In genomic region chr9:114729911-114730805, GRCm38 (mm10) we compare ENCODE assay signal across 8 mouse cellular contexts. TPM values are rescaled to one million over a fixed set of nuclear protein-coding genes. Genes with fewer than 3 reads are reported as not detected.
DNase-seq lines count a peak whose midpoint lies in the region; ATAC-seq lines count a peak whose summit lies in the region.

No protein-coding gene starts in this region.

- no peaks in the 10 kb centered on the region for H3K9me3 ChIP-seq in embryonic facial prominence, embryonic 14.5 days (ENCODE audit: control insufficient read depth, low read length)
- no peaks in the 10 kb centered on the region for H3K9me3 ChIP-seq in limb, embryonic 12.5 days
- no peaks in the 10 kb centered on the region for H3K9me3 ChIP-seq in neural tube, embryonic 14.5 days (ENCODE audit: control insufficient read depth, low read length)

- peak overlapping the region; percentile 93 for H3K4me3 ChIP-seq in embryonic facial prominence, embryonic 14.5 days (ENCODE audit: low read depth, low read length)
- peak overlapping the region; percentile 86 for H3K4me3 ChIP-seq in limb, embryonic 12.5 days (replicated peaks)
- peak overlapping the region; percentile 62 for H3K4me3 ChIP-seq in neural tube, embryonic 14.5 days (ENCODE audit: low read depth, low read length)

- ATAC-seq in embryonic facial prominence, embryonic 14.5 days (ENCODE audit: low read depth) = peak; percentile 3; the same call in 1 of the 2 replicates
- no peak for ATAC-seq in limb, embryonic 12.5 days (ENCODE audit: insufficient number of reproducible peaks, insufficient read depth, low FRiP score, low TSS enrichment, low read depth)
- ATAC-seq in neural tube, embryonic 14.5 days (ENCODE audit: low read depth) = no peak

- peak; percentile 23 for DNase-seq in cerebellum, adult 9-10 months
- DNase-seq in cerebellum, adult 8-10 months = no peak
- peak; percentile 66 for DNase-seq in 416B (ENCODE audit: low read depth)
- peak; percentile 25 for DNase-seq in embryonic facial prominence, embryonic 14.5 days (ENCODE audit: low spot score)
- no peak for DNase-seq in yolk sac, embryonic 10.5 days (ENCODE audit: low spot score)
- DNase-seq in layer of hippocampus, postnatal 10 days (ENCODE audit: low spot score in 2 of 2) = no peak

- peak overlapping the region; percentile 48; the same call in 1 of the 2 replicates for H3K9ac ChIP-seq in embryonic facial prominence, embryonic 14.5 days (ENCODE audit: low read depth, low read length)
- H3K9ac ChIP-seq in limb, embryonic 12.5 days (replicated peaks) = no peak overlapping the region
- no peak overlapping the region for H3K9ac ChIP-seq in neural tube, embryonic 14.5 days (replicated peaks; ENCODE audit: low read depth, low read length)

- no peak overlapping the region for H3K27ac ChIP-seq in embryonic facial prominence, embryonic 14.5 days (replicated peaks; ENCODE audit: low read depth, low read length)
- H3K27ac ChIP-seq in limb, embryonic 12.5 days = no peak overlapping the region
- no peak overlapping the region for H3K27ac ChIP-seq in neural tube, embryonic 14.5 days (ENCODE audit: low read depth, low read length)

- peak overlapping the region; percentile 70 for H3K4me2 ChIP-seq in embryonic facial prominence, embryonic 14.5 days (ENCODE audit: low read depth, low read length)
- H3K4me2 ChIP-seq in limb, embryonic 12.5 days = peak overlapping the region; percentile 74
- H3K4me2 ChIP-seq in neural tube, embryonic 14.5 days (ENCODE audit: low read depth, low read length) = no peak overlapping the region; the same call in 1 of the 2 replicates

- peaks cover 5% of the 10 kb centered on the region; the same call in 1 of the 2 replicates for H3K36me3 ChIP-seq in embryonic facial prominence, embryonic 14.5 days (ENCODE audit: control insufficient read depth, insufficient read depth, low read length)
- peaks cover 5% of the 10 kb centered on the region; the same call in 1 of the 2 replicates for H3K36me3 ChIP-seq in limb, embryonic 12.5 days
- H3K36me3 ChIP-seq in neural tube, embryonic 14.5 days (ENCODE audit: control insufficient read depth, insufficient read depth, low read length) = 0 out of 2 replicates have a peak, but pooled peaks cover 4% of the 10 kb centered on the region

- WGBS in embryonic facial prominence, embryonic 14.5 days = 42% methylated on average over 28 of the region's 30 CpGs
- WGBS in limb, embryonic 12.5 days = 34% methylated on average over 26 of the region's 30 CpGs
- 46% methylated on average over 22 of the region's 30 CpGs for WGBS in neural tube, embryonic 14.5 days

- H3K4me1 ChIP-seq in embryonic facial prominence, embryonic 14.5 days (ENCODE audit: control insufficient read depth, insufficient read depth, low read length) = peaks cover 12% of the 10 kb centered on the region
- H3K4me1 ChIP-seq in limb, embryonic 12.5 days (replicated peaks) = peaks cover 13% of the 10 kb centered on the region
- H3K4me1 ChIP-seq in neural tube, embryonic 14.5 days (ENCODE audit: control insufficient read depth, insufficient read depth, low read length) = peaks cover 7% of the 10 kb centered on the region

- no peaks in the 10 kb centered on the region for H3K27me3 ChIP-seq in embryonic facial prominence, embryonic 14.5 days (replicated peaks; ENCODE audit: control insufficient read depth, insufficient read depth, low read length)
- no peaks in the 10 kb centered on the region for H3K27me3 ChIP-seq in limb, embryonic 12.5 days
- no peaks in the 10 kb centered on the region for H3K27me3 ChIP-seq in neural tube, embryonic 14.5 days (ENCODE audit: control insufficient read depth, insufficient read depth, low read length)

RNA-seq across cellular contexts. Expression of gene Cmtm6, which starts 0.8 kb away (rescaled TPM):
- polyA plus RNA-seq in embryonic facial prominence, embryonic 14.5 days (2014; fragmentation: Nextera tagmentation; extraction: Ambion mirVana) = 44.3 and 45.7 TPM in 2 replicates
- polyA plus RNA-seq in limb, embryonic 12.5 days (2016; fragmentation: Nextera tagmentation; extraction: Ambion mirVana) = 24.9 and 26.1 TPM in 2 replicates
- polyA plus RNA-seq in neural tube, embryonic 14.5 days (2014; fragmentation: Nextera tagmentation; extraction: Ambion mirVana) = 15.0 and 22.9 TPM in 2 replicates
- 10 to 100 TPM; 26.3 to 30.5 TPM for total RNA-seq in layer of hippocampus, postnatal 10 days (2021)

RNA-seq across cellular contexts. Expression of gene Dync1li1, which starts 41.6 kb away (rescaled TPM):
- 33.9 and 34.7 TPM in 2 replicates for polyA plus RNA-seq in embryonic facial prominence, embryonic 14.5 days (2014; fragmentation: Nextera tagmentation; extraction: Ambion mirVana)
- 69.0 and 77.4 TPM in 2 replicates for polyA plus RNA-seq in limb, embryonic 12.5 days (2016; fragmentation: Nextera tagmentation; extraction: Ambion mirVana)
- 131 and 141 TPM in 2 replicates for polyA plus RNA-seq in neural tube, embryonic 14.5 days (2014; fragmentation: Nextera tagmentation; extraction: Ambion mirVana)
- total RNA-seq in layer of hippocampus, postnatal 10 days (2021) = 100 to 1,000 TPM; 103 to 111 TPM

RNA-seq across cellular contexts. Expression of gene Cmtm7, which starts 51.5 kb away (rescaled TPM):
- 103 and 105 TPM in 2 replicates for polyA plus RNA-seq in embryonic facial prominence, embryonic 14.5 days (2014; fragmentation: Nextera tagmentation; extraction: Ambion mirVana)
- polyA plus RNA-seq in limb, embryonic 12.5 days (2016; fragmentation: Nextera tagmentation; extraction: Ambion mirVana) = 78.6 and 80.9 TPM in 2 replicates
- 5.4 and 9.7 TPM in 2 replicates for polyA plus RNA-seq in neural tube, embryonic 14.5 days (2014; fragmentation: Nextera tagmentation; extraction: Ambion mirVana)
- total RNA-seq in layer of hippocampus, postnatal 10 days (2021) = 1 to 10 TPM; 5.4 to 6.5 TPM

Comparison
In these comparisons a context has a peak if more than half of its experiments do, and no peak if none do; other contexts are left out.
1. DNase-seq: peak in cerebellum, adult 9-10 months (single experiment), 416B (single experiment) and embryonic facial prominence, embryonic 14.5 days (single experiment); none in cerebellum, adult 8-10 months (single experiment), yolk sac, embryonic 10.5 days (single experiment) and layer of hippocampus, postnatal 10 days (0 of 2).
2. Peak in every context shown above with its lines, with median percentiles within 50 percentile points of each other: H3K4me3 ChIP-seq.